In the genomic region with DNA sequence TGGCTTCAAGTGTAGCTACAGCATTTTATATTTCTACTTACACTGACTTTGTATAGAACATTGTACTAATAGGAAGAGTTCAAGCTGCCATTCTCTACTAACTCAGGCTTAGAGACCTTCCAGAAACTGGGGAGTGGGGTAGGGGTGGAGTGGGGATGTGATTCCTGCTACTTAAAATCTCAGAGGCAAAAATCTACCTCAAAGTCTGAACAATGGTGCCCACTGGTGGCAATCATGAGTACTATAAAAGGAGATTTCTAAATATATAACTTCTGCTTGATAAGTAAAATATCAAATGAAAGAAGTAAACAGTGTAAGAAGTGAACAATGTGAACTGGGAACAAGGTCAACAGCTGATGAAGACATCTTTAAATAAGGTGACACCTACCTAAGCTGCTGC, we compare ENCODE assay signal across 9 mouse cellular contexts.
DNase-seq lines count a peak whose midpoint lies in the region; ATAC-seq and TF ChIP-seq lines count a peak whose summit lies in the region.
"Had no signal": no experiment of that assay in that cellular context is flagged by ENCODE, and none has a peak within 500 bp of the region (broad histone marks: within the 10 kb centered on the region; RNA-seq: fewer than 3 reads in every experiment).

No protein-coding gene starts in this region.

- intact Hi-C loops in gastrocnemius, postnatal 36 days (cut with DNase I): no loop called here

- peaks cover 42% of the 10 kb centered on the region for H3K36me3 ChIP-seq in liver, postnatal 0 days (replicated peaks; ENCODE audit: insufficient read depth, low read length)
- H3K36me3 ChIP-seq in liver, embryonic 11.5 days (ENCODE audit: control insufficient read depth, insufficient read depth, low read length): peaks cover 18% of the 10 kb centered on the region
- peaks cover 7% of the 10 kb centered on the region for H3K36me3 ChIP-seq in intestine, embryonic 16.5 days (ENCODE audit: control insufficient read depth, insufficient read depth, low read length)
- H3K36me3 ChIP-seq in midbrain, embryonic 13.5 days: peaks cover 21% of the 10 kb centered on the region

- H3K4me2 ChIP-seq in liver, postnatal 0 days (ENCODE audit: low read depth, low read length): no peak overlapping the region
- no peak overlapping the region for H3K4me2 ChIP-seq in liver, embryonic 11.5 days
- no peak overlapping the region for H3K4me2 ChIP-seq in intestine, embryonic 16.5 days (ENCODE audit: low read depth, low read length)
- no peak overlapping the region for H3K4me2 ChIP-seq in midbrain, embryonic 13.5 days (replicated peaks)

- H3K27ac ChIP-seq in liver, postnatal 0 days (ENCODE audit: low read depth): no peak overlapping the region
- H3K27ac ChIP-seq in liver, embryonic 11.5 days (ENCODE audit: low read depth, low read length): no peak overlapping the region
- H3K27ac ChIP-seq in intestine, embryonic 16.5 days (ENCODE audit: low read length): no peak overlapping the region
- H3K27ac ChIP-seq in midbrain, embryonic 13.5 days: no peak overlapping the region

- 0 out of 2 replicates have a peak, but pooled peaks cover 2% of the 10 kb centered on the region for H3K4me1 ChIP-seq in liver, postnatal 0 days (ENCODE audit: insufficient read depth)
- no peaks in the 10 kb centered on the region for H3K4me1 ChIP-seq in liver, embryonic 11.5 days (replicated peaks; ENCODE audit: control insufficient read depth, insufficient read depth, low read length)
- no peaks in the 10 kb centered on the region for H3K4me1 ChIP-seq in intestine, embryonic 16.5 days (ENCODE audit: control insufficient read depth, insufficient read depth, low read length)
- H3K4me1 ChIP-seq in midbrain, embryonic 13.5 days (replicated peaks): no peaks in the 10 kb centered on the region

- in situ Hi-C loops in Patski (cut with MboI; ENCODE audit: low pct_unique_long_range_greater_than_20kb): loop anchor here (5.0 kb wide), 1 partner anchor 82 kb away; no protein-coding TSS in a partner anchor

- peak; percentile 44 for TF ChIP-seq CTCF in liver, postnatal 0 days (IDR thresholded peaks at IDR 0.05; ENCODE audit: low read depth)
- peak; percentile 67 for TF ChIP-seq CTCF in Patski (IDR thresholded peaks at IDR 0.05)

- CTCF ChIA-PET in Patski (lab: Charles Lee): interaction anchor here (0.8 to 1.9 kb wide), 9 partner anchors 8 to 156 kb away, joined by 3 to 12 read pairs (median 4); no protein-coding TSS in a partner anchor

- H3K4me3 ChIP-seq in liver, postnatal 0 days (ENCODE audit: low read depth, low read length): no peak overlapping the region
- no peak overlapping the region for H3K4me3 ChIP-seq in liver, embryonic 11.5 days (ENCODE audit: low read depth, low read length)
- no peak overlapping the region for H3K4me3 ChIP-seq in intestine, embryonic 16.5 days (ENCODE audit: low read length)
- no peak overlapping the region for H3K4me3 ChIP-seq in midbrain, embryonic 13.5 days (replicated peaks)
- H3K4me3 ChIP-seq: myocyte had no signal

- no peak for TF ChIP-seq EP300 in liver, postnatal 0 days (IDR thresholded peaks at IDR 0.05; ENCODE audit: low read depth)

- no peaks in the 10 kb centered on the region for H3K9me3 ChIP-seq in liver, postnatal 0 days (ENCODE audit: low read length)
- no peaks in the 10 kb centered on the region for H3K9me3 ChIP-seq in liver, embryonic 11.5 days (ENCODE audit: control insufficient read depth, low read length)
- no peaks in the 10 kb centered on the region for H3K9me3 ChIP-seq in intestine, embryonic 16.5 days (ENCODE audit: control insufficient read depth, low read length)
- no peaks in the 10 kb centered on the region for H3K9me3 ChIP-seq in midbrain, embryonic 13.5 days

- no peaks in the 10 kb centered on the region for H3K27me3 ChIP-seq in liver, postnatal 0 days (ENCODE audit: insufficient read depth, low read length)
- no peaks in the 10 kb centered on the region for H3K27me3 ChIP-seq in liver, embryonic 11.5 days (replicated peaks; ENCODE audit: control insufficient read depth, insufficient read depth, low read length)
- H3K27me3 ChIP-seq in Patski: no peaks in the 10 kb centered on the region
- H3K27me3 ChIP-seq in intestine, embryonic 16.5 days (replicated peaks; ENCODE audit: control insufficient read depth, insufficient read depth, low read length): no peaks in the 10 kb centered on the region
- no peaks in the 10 kb centered on the region for H3K27me3 ChIP-seq in midbrain, embryonic 13.5 days

- no peak overlapping the region for H3K9ac ChIP-seq in liver, postnatal 0 days (replicated peaks)
- no peak overlapping the region for H3K9ac ChIP-seq in liver, embryonic 11.5 days (ENCODE audit: low read depth, low read length)
- no peak overlapping the region for H3K9ac ChIP-seq in intestine, embryonic 16.5 days (ENCODE audit: low read depth, low read length)
- H3K9ac ChIP-seq in midbrain, embryonic 13.5 days (replicated peaks): no peak overlapping the region

- DNase-seq in gastrocnemius, adult 18-20 months (ENCODE audit: low spot score): peak; percentile 22
- DNase-seq in gastrocnemius, postnatal 36 days: no peak
- DNase-seq in liver, postnatal 0 days: no peak
- no peak for DNase-seq in liver, embryonic 11.5 days (ENCODE audit: low spot score)
- no peak for DNase-seq in Patski (ENCODE audit: low read depth, low spot score)
- peak; percentile 57 for DNase-seq in lung, postnatal 10 days

- POLR2A ChIA-PET in Patski (lab: Charles Lee): interaction anchor here (1.0 kb wide), 1 partner anchor 16 kb away, joined by 3 read pairs; no protein-coding TSS in a partner anchor

- ATAC-seq in liver, postnatal 0 days: no peak
- no peak for ATAC-seq in liver, embryonic 11.5 days (replicated peaks; ENCODE audit: low FRiP score)
- no peak for ATAC-seq in Patski
- ATAC-seq in intestine, embryonic 16.5 days: no peak
- no peak for ATAC-seq in midbrain, embryonic 13.5 days

Comparison
In these comparisons a context has a peak if more than half of its experiments do, and no peak if none do; other contexts are left out.
1. DNase-seq: peak in gastrocnemius, adult 18-20 months (single experiment) and lung, postnatal 10 days (single experiment); none in gastrocnemius, postnatal 36 days (0 of 2), liver, postnatal 0 days (single experiment), liver, embryonic 11.5 days (single experiment) and Patski (single experiment).